Mouse (Mus musculus) frontal cortex, postnatal 36 days (tissue): Measurements from ENCODE around the gene Kcnh1.

Experiments
- DNase-seq, 2 experiments: peaks; one replicate each; pipeline ENCODE4 v3.0.0; 2022; ENCODE audit warnings: low spot score in 2 of 2

Kcnh1 gene

GRCm38 (mm10) chr1:192415813-192416212 is 225.2 kb downstream of the Kcnh1 start:
- DNase-seq: peak; percentile 33 to 59

- DNase-seq: no peak
Measured at GRCm38 (mm10) chr1:192416241-192416821, 225.8 kb downstream of the Kcnh1 start.

GRCm38 (mm10) chr1:192419176-192419575 is 228.6 kb downstream of the Kcnh1 start:
- no peak for DNase-seq

- DNase-seq: peak; percentile 31 to 67
Measured at GRCm38 (mm10) chr1:192421377-192422166, 231.0 kb downstream of the Kcnh1 start.

GRCm38 (mm10) chr1:192431423-192431822 is 240.8 kb downstream of the Kcnh1 start:
- DNase-seq: no peak

GRCm38 (mm10) chr1:192435503-192435902 is 244.9 kb downstream of the Kcnh1 start:
- DNase-seq: no peak

GRCm38 (mm10) chr1:192439151-192439837 is 248.7 kb downstream of the Kcnh1 start:
- DNase-seq: no peak

GRCm38 (mm10) chr1:192442772-192443445 is 252.3 kb downstream of the Kcnh1 start:
- DNase-seq: no peak

- no peak for DNase-seq
Measured at GRCm38 (mm10) chr1:192443998-192444657, 253.6 kb downstream of the Kcnh1 start.

GRCm38 (mm10) chr1:192444658-192445447 is 254.3 kb downstream of the Kcnh1 start:
- peak; percentile 67 to 82 for DNase-seq

- DNase-seq: no peak
Measured at GRCm38 (mm10) chr1:192446158-192446557, 255.6 kb downstream of the Kcnh1 start.

- DNase-seq: no peak
Measured at GRCm38 (mm10) chr1:192447666-192448065, 257.1 kb downstream of the Kcnh1 start.

- no peak for DNase-seq
Measured at GRCm38 (mm10) chr1:192448512-192448911, 257.9 kb downstream of the Kcnh1 start.

- DNase-seq: no peak
Measured at GRCm38 (mm10) chr1:192449572-192450351, 259.2 kb downstream of the Kcnh1 start.

GRCm38 (mm10) chr1:192450425-192450824 is 259.9 kb downstream of the Kcnh1 start:
- DNase-seq: no peak

GRCm38 (mm10) chr1:192451722-192452121 is 261.1 kb downstream of the Kcnh1 start:
- DNase-seq: no peak

GRCm38 (mm10) chr1:192454501-192454900 is 263.9 kb downstream of the Kcnh1 start:
- DNase-seq: no peak

GRCm38 (mm10) chr1:192454981-192455380 is 264.4 kb downstream of the Kcnh1 start:
- no peak for DNase-seq

GRCm38 (mm10) chr1:192457037-192457436 is 266.5 kb downstream of the Kcnh1 start:
- no peak for DNase-seq
